Mouse (Mus musculus) mature B cell (primary cell): ENCODE measurements around the gene Cdkl1.

ENCODE experiments used
- in situ Hi-C: fragments of 300-500 bp; cut with MboI; formaldehyde crosslinking; loops from 2 replicates; pipeline ENCODE4 v1.14.3; 2019

Cdkl1 gene

GRCm38 (mm10) chr12:69783247-69784025 is 7.6 kb downstream of the Cdkl1 start:
- in situ Hi-C loops, result no loop called here

GRCm38 (mm10) chr12:69781935-69782650 is 9.0 kb downstream of the Cdkl1 start:
- in situ Hi-C loops, result no loop called here

GRCm38 (mm10) chr12:69781480-69781879 is 9.6 kb downstream of the Cdkl1 start:
- in situ Hi-C loops, result no loop called here

GRCm38 (mm10) chr12:69777957-69778356 is 13.1 kb downstream of the Cdkl1 start:
- in situ Hi-C loops, result no loop called here

GRCm38 (mm10) chr12:69777341-69777730 is 13.7 kb downstream of the Cdkl1 start:
- in situ Hi-C loops, result no loop called here

GRCm38 (mm10) chr12:69776607-69777340 is 14.3 kb downstream of the Cdkl1 start:
- in situ Hi-C loops, result no loop called here

- in situ Hi-C loops, result no loop called here
Observed at GRCm38 (mm10) chr12:69768841-69769240, 22.2 kb downstream of the Cdkl1 start.

GRCm38 (mm10) chr12:69767476-69768258 is 23.4 kb downstream of the Cdkl1 start:
- in situ Hi-C loops, result no loop called here

GRCm38 (mm10) chr12:69766185-69766904 is 24.7 kb downstream of the Cdkl1 start:
- in situ Hi-C loops, result no loop called here

GRCm38 (mm10) chr12:69765543-69765942 is 25.5 kb downstream of the Cdkl1 start:
- in situ Hi-C loops, result no loop called here

- in situ Hi-C loops, result no loop called here
Observed at GRCm38 (mm10) chr12:69761603-69762002, 29.5 kb downstream of the Cdkl1 start.

- in situ Hi-C loops, result no loop called here
Observed at GRCm38 (mm10) chr12:69760743-69761406, 30.2 kb downstream of the Cdkl1 start.

GRCm38 (mm10) chr12:69760014-69760413 is 31.1 kb downstream of the Cdkl1 start:
- in situ Hi-C loops, result no loop called here

- in situ Hi-C loops, result loop anchor here (10.0 kb wide), 1 partner anchor 135 kb away; the partner anchor contains the start of genes Atl1 and Map4k5
Observed at GRCm38 (mm10) chr12:69759267-69759885, 31.7 kb downstream of the Cdkl1 start.

- in situ Hi-C loops, result loop anchor here (10.0 kb wide), 1 partner anchor 136 kb away; the partner anchor contains the start of genes Atl1 and Map4k5
Observed at GRCm38 (mm10) chr12:69758221-69759185, 32.6 kb downstream of the Cdkl1 start.

GRCm38 (mm10) chr12:69757418-69758141 is 33.5 kb downstream of the Cdkl1 start:
- in situ Hi-C loops, result loop anchor here (10.0 kb wide), 1 partner anchor 137 kb away; the partner anchor contains the start of genes Atl1 and Map4k5

GRCm38 (mm10) chr12:69756015-69756414 is 35.1 kb downstream of the Cdkl1 start:
- in situ Hi-C loops, result loop anchor here (10.0 kb wide), 1 partner anchor 139 kb away; the partner anchor contains the start of genes Atl1 and Map4k5

GRCm38 (mm10) chr12:69753936-69754335 is 37.1 kb downstream of the Cdkl1 start:
- in situ Hi-C loops, result loop anchor here (10.0 kb wide), 1 partner anchor 141 kb away; the partner anchor contains the start of genes Atl1 and Map4k5
